Comparison of ENCODE assay signal across 11 mouse cellular contexts in the genomic region with DNA sequence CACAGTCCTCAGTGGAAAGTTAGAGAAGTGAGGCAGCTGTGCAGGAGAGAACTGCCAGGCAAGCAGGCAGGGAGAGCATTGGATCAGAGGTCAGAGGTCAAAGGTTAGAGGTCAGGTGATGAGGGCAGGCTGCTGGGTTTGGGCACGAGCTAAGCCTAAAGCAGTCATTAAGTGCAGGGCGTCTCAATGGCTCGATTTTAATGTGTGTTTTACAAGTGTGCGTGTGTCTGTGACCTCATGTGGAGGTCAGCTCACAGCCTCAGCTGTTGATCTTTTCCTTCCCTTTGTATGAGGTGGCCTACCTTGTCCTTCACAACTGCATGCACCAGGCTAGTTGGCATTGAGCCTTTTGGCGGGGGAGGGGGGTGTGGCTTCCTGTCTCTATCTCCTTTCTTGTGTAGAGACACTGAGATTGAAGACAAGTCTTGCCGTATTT. TPM values are rescaled to one million over a fixed set of nuclear protein-coding genes. Genes with fewer than 3 reads are reported as not detected.
DNase-seq lines count a peak whose midpoint lies in the region; ATAC-seq and TF ChIP-seq lines count a peak whose summit lies in the region.
"Had no signal": no experiment of that assay in that cellular context is flagged by ENCODE, and none has a peak within 500 bp of the region (broad histone marks: within the 10 kb centered on the region; RNA-seq: fewer than 3 reads in every experiment).

No protein-coding gene starts in this region.

- no peaks in the 10 kb centered on the region for H3K27me3 ChIP-seq in kidney, embryonic 15.5 days
- H3K27me3 ChIP-seq in embryonic facial prominence, embryonic 10.5 days (replicated peaks; ENCODE audit: low read depth, poor library complexity, severe bottlenecking): no peaks in the 10 kb centered on the region
- no peaks in the 10 kb centered on the region for H3K27me3 ChIP-seq in cerebellum, adult 2 months (ENCODE audit: control insufficient read depth, insufficient read depth, low read length)
- H3K27me3 ChIP-seq: liver, embryonic 13.5 days; midbrain, embryonic 12.5 days had no signal

- TF ChIP-seq CTCF in cerebellum, adult 2 months (IDR thresholded peaks at IDR 0.05; ENCODE audit: borderline replicate concordance, insufficient read depth, low read depth, low read length): no peak

- TF ChIP-seq POLR2A in cerebellum, adult 2 months (IDR thresholded peaks at IDR 0.05; ENCODE audit: borderline replicate concordance, insufficient read depth, low read length): no peak

- WGBS in kidney, embryonic 15.5 days: 21% methylated on average over 6 of the region's 6 CpGs
- WGBS in embryonic facial prominence, embryonic 10.5 days: 10% methylated on average over 6 of the region's 6 CpGs
- WGBS in cerebellum, adult 2 months: 76% methylated on average over 6 of the region's 6 CpGs

- no peak overlapping the region for H3K4me2 ChIP-seq in kidney, embryonic 15.5 days
- H3K4me2 ChIP-seq: liver, embryonic 13.5 days; midbrain, embryonic 12.5 days had no signal

- no peaks in the 10 kb centered on the region for H3K9me3 ChIP-seq in kidney, embryonic 15.5 days (replicated peaks)
- H3K9me3 ChIP-seq in embryonic facial prominence, embryonic 10.5 days: peaks cover 11% of the 10 kb centered on the region; the same call in 1 of the 2 replicates
- H3K9me3 ChIP-seq: liver, embryonic 13.5 days had no signal

- H3K4me3 ChIP-seq in kidney, embryonic 15.5 days (replicated peaks): no peak overlapping the region
- H3K4me3 ChIP-seq in embryonic facial prominence, embryonic 10.5 days: no peak overlapping the region
- H3K4me3 ChIP-seq in cerebellum, adult 2 months (replicated peaks; ENCODE audit: insufficient read depth, low read depth, low read length): no peak overlapping the region
- H3K4me3 ChIP-seq: liver, embryonic 13.5 days; midbrain, embryonic 12.5 days had no signal

- no peak overlapping the region for H3K27ac ChIP-seq in kidney, embryonic 15.5 days
- H3K27ac ChIP-seq in embryonic facial prominence, embryonic 10.5 days (replicated peaks): no peak overlapping the region
- no peak overlapping the region for H3K27ac ChIP-seq in cerebellum, adult 2 months (ENCODE audit: insufficient read depth, low read length)
- H3K27ac ChIP-seq: liver, embryonic 13.5 days; midbrain, embryonic 12.5 days had no signal

- H3K36me3 ChIP-seq in kidney, embryonic 15.5 days: no peaks in the 10 kb centered on the region
- H3K36me3 ChIP-seq in embryonic facial prominence, embryonic 10.5 days (replicated peaks): no peaks in the 10 kb centered on the region
- H3K36me3 ChIP-seq: liver, embryonic 13.5 days; midbrain, embryonic 12.5 days had no signal

- 0 out of 2 replicates have a peak, but pooled peaks cover 4% of the 10 kb centered on the region for H3K4me1 ChIP-seq in kidney, embryonic 15.5 days
- H3K4me1 ChIP-seq in embryonic facial prominence, embryonic 10.5 days: peaks cover 9% of the 10 kb centered on the region
- peaks cover 15% of the 10 kb centered on the region for H3K4me1 ChIP-seq in cerebellum, adult 2 months (ENCODE audit: control insufficient read depth, insufficient read depth, low read length)
- H3K4me1 ChIP-seq: liver, embryonic 13.5 days; midbrain, embryonic 12.5 days had no signal

- no peak for ATAC-seq in kidney, embryonic 15.5 days (replicated peaks; ENCODE audit: low FRiP score)
- ATAC-seq in erythroid progenitor cell, adult 5-6 weeks (replicated peaks; ENCODE audit: low FRiP score, poor library complexity, severe bottlenecking): no peak
- no peak for ATAC-seq in megakaryocyte, adult 5-6 weeks (ENCODE audit: poor library complexity, severe bottlenecking)

- peak; percentile 45 to 48 for DNase-seq in kidney, postnatal 4 days
- DNase-seq in B cell, adult 2 months: peak; percentile 41 to 45
- DNase-seq in R1 (ENCODE audit: low read depth, low spot score): peak; percentile 61
- peak; percentile 29 for DNase-seq in embryonic facial prominence, embryonic 10.5 days (ENCODE audit: low spot score)
- DNase-seq in cerebellum, adult 2 months: no peak
- DNase-seq: layer of hippocampus, adult 9-11 months; liver, embryonic 13.5 days had no signal

- no peak overlapping the region for H3K9ac ChIP-seq in kidney, embryonic 15.5 days
- H3K9ac ChIP-seq: liver, embryonic 13.5 days; midbrain, embryonic 12.5 days had no signal

RNA-seq across cellular contexts. Expression of gene Card11, which starts 19.0 kb away (rescaled TPM):
- 0.15 and 0.30 TPM in 2 replicates for polyA plus RNA-seq in kidney, embryonic 15.5 days (2015; fragmentation: Nextera tagmentation; extraction: Ambion mirVana)
- polyA plus RNA-seq in embryonic facial prominence, embryonic 10.5 days (2016; fragmentation: Nextera tagmentation; extraction: Ambion mirVana): 0.04 and 0.09 TPM in 2 replicates
- 1.7 and 1.8 TPM in 2 replicates for total RNA-seq in erythroid progenitor cell, adult 5-6 weeks (2015; ENCODE audit: low replicate concordance)
- total RNA-seq in erythroid progenitor cell, adult 5-6 weeks (2017; ENCODE audit: low replicate concordance): 1.3 and 2.3 TPM in 2 replicates
- 0.25 and 0.44 TPM in 2 replicates for polyA plus RNA-seq in cerebellum, adult 2 months (2012; rRNA removed)
- total RNA-seq in megakaryocyte, adult 5-6 weeks (2015): 3.7 and 4.0 TPM in 2 replicates
- 2.5 and 4.2 TPM in 2 replicates for total RNA-seq in megakaryocyte, adult 5-6 weeks (2017)

Comparison
In these comparisons a context has a peak if more than half of its experiments do, and no peak if none do; other contexts are left out.
1. DNase-seq: peak in kidney, postnatal 4 days (2 of 2), B cell, adult 2 months (2 of 2), R1 (single experiment) and embryonic facial prominence, embryonic 10.5 days (single experiment); none in cerebellum, adult 2 months (0 of 2).